Mouse (Mus musculus) stomach, postnatal 0 days (tissue): Measurements from ENCODE around the gene Dnmt3a.

Experiments used
- CTCF ChIP-seq: IDR thresholded peaks from 2 replicates; pipeline ENCODE4 v1.5.1; 2016; ENCODE audit warnings: antibody characterized with exemption, low read depth, mild to moderate bottlenecking, moderate library complexity
- EP300 ChIP-seq: optimal IDR thresholded peaks from 2 replicates; pipeline ENCODE3; 2016; ENCODE audit warnings: antibody characterized with exemption

DNA sequence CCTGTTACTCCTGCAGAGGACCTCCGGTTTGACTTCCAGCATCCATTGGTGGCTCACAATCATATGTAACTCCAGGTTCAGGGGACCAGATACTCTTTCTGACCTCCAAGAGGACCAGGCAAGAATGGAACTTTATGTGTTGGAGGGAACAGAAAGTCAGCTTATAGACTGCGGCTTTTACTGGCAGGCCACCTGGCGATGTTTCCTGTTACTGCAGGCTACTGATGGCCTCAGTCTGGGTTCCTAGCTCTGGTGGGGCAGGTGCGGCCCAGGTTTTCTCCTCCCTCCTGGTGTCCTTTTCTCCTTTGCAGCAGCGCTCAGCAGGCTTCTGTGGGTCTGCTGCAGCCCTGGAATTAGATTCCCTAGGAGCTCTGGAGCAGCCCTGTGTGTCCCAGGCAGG lies 46.7 kb downstream of the Dnmt3a start:
- peak; percentile 59 for TF ChIP-seq CTCF
- TF ChIP-seq EP300 = no peak
